Comparison of ENCODE assay signal across 8 mouse cellular contexts in the genomic region with DNA sequence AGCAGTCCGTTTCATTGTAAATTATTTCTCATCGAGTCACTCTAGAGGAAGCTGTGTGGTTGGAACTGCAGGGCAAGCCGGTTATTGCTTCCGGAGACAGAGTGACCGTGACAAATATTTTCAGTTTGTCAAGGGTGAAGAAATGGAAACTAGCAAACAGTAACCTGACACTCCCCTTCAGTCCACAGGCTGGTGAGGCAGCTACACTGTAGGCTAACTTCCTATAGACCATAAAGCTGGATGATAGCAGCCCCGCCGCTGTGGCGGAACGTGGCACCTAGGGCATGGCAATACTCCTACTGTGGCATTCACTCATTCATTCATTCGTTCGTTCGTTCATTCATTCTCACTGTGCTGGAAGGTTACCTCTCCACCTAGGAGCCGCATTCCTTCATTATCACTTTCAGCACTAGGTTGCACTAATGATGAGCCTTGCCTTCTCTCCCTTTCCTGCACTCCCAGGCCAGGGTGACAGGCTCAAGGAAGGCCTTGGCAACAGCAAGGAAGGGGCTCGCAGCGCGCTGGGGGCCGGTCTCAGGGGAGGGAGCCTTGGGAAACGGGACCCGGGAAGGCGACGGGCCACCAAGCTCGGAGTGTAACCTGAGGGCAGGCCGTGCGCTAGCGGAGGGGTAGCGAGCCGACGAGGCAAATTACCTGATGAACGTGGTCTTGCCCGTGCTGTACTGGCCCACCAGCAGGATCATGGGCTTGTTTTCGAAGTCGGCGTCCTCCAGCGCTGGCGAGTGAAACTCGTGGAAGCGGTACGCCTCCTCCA. TPM values are rescaled to one million over a fixed set of nuclear protein-coding genes. Genes with fewer than 3 reads are reported as not detected.
DNase-seq lines count a peak whose midpoint lies in the region; ATAC-seq and TF ChIP-seq lines count a peak whose summit lies in the region.

No protein-coding gene starts in this region.

- peak overlapping the region; percentile 8; the same call in 1 of the 2 replicates for H3K27ac ChIP-seq in cerebellum, adult 2 months (ENCODE audit: insufficient read depth, low read length)
- H3K27ac ChIP-seq in hindbrain, postnatal 0 days = peak overlapping the region; percentile 60; the same call in 1 of the 2 replicates
- peak overlapping the region; percentile 63 for H3K27ac ChIP-seq in lung, embryonic 14.5 days (ENCODE audit: low read depth)
- H3K27ac ChIP-seq in small intestine, adult 2 months (ENCODE audit: insufficient read depth, low read depth, low read length) = peak overlapping the region; percentile 77

- TF ChIP-seq CTCF in cerebellum, adult 2 months (IDR thresholded peaks at IDR 0.05; ENCODE audit: borderline replicate concordance, insufficient read depth, low read depth, low read length) = no peak
- TF ChIP-seq CTCF in hindbrain, postnatal 0 days (IDR thresholded peaks at IDR 0.05; ENCODE audit: low read depth) = 0 out of 2 replicates have a peak, but pooled peaks have one; percentile 6
- TF ChIP-seq CTCF in lung, embryonic 14.5 days (IDR thresholded peaks at IDR 0.05; ENCODE audit: low read depth) = no peak
- TF ChIP-seq CTCF in small intestine, adult 2 months (IDR thresholded peaks at IDR 0.05; ENCODE audit: extremely low read depth, insufficient read length, insufficient replicate concordance, low read depth, low read length) = no peak

- no peaks in the 10 kb centered on the region for H3K9me3 ChIP-seq in hindbrain, postnatal 0 days (ENCODE audit: low read length)
- H3K9me3 ChIP-seq in lung, embryonic 14.5 days (ENCODE audit: low read depth, low read length) = no peaks in the 10 kb centered on the region

- no peaks in the 10 kb centered on the region for H3K36me3 ChIP-seq in hindbrain, postnatal 0 days (ENCODE audit: insufficient read depth, low read length)
- H3K36me3 ChIP-seq in lung, embryonic 14.5 days (ENCODE audit: insufficient read depth) = no peaks in the 10 kb centered on the region
- H3K36me3 ChIP-seq in small intestine, adult 2 months (ENCODE audit: control insufficient read depth, insufficient read depth, low read length) = no peaks in the 10 kb centered on the region

- H3K4me1 ChIP-seq in cerebellum, adult 2 months (ENCODE audit: control insufficient read depth, insufficient read depth, low read length) = no peaks in the 10 kb centered on the region; the same call in 1 of the 2 replicates
- no peaks in the 10 kb centered on the region for H3K4me1 ChIP-seq in hindbrain, postnatal 0 days (ENCODE audit: insufficient read depth, low read length)
- H3K4me1 ChIP-seq in lung, embryonic 14.5 days (ENCODE audit: insufficient read depth) = no peaks in the 10 kb centered on the region
- no peaks in the 10 kb centered on the region for H3K4me1 ChIP-seq in small intestine, adult 2 months (ENCODE audit: control insufficient read depth, insufficient read depth, insufficient read length, low read length)

- no peaks in the 10 kb centered on the region for H3K27me3 ChIP-seq in cerebellum, adult 2 months (ENCODE audit: control insufficient read depth, insufficient read depth, low read length)
- H3K27me3 ChIP-seq in hindbrain, postnatal 0 days (ENCODE audit: insufficient read depth, low read length) = no peaks in the 10 kb centered on the region
- H3K27me3 ChIP-seq in lung, embryonic 14.5 days (ENCODE audit: insufficient read depth, low read length) = no peaks in the 10 kb centered on the region
- H3K27me3 ChIP-seq in small intestine, adult 2 months (ENCODE audit: control insufficient read depth, insufficient read depth, low read length) = no peaks in the 10 kb centered on the region

- H3K4me3 ChIP-seq in cerebellum, adult 2 months (replicated peaks; ENCODE audit: insufficient read depth, low read depth, low read length) = peak overlapping the region; percentile 88
- H3K4me3 ChIP-seq in hindbrain, postnatal 0 days (ENCODE audit: low read length) = peak overlapping the region; percentile 78
- H3K4me3 ChIP-seq in lung, embryonic 14.5 days (ENCODE audit: low read depth, low read length) = peak overlapping the region; percentile 75
- H3K4me3 ChIP-seq in small intestine, adult 2 months (ENCODE audit: low read depth, low read length) = peak overlapping the region; percentile 84

- peak in 1 of 2 experiments; percentile 19 for DNase-seq in cerebellum, adult 2 months
- DNase-seq in cerebellum, postnatal 14 days = no peak
- peak; percentile 49 for DNase-seq in A20 (ENCODE audit: low read depth, low spot score)
- peak; percentile 45 for DNase-seq in embryo, embryonic 11 days
- DNase-seq in hindbrain, postnatal 0 days (ENCODE audit: low spot score) = peak; percentile 3
- peak; percentile 66 for DNase-seq in lung, embryonic 14.5 days
- DNase-seq in right cerebral cortex, adult 2 months (ENCODE audit: low spot score in 2 of 2) = no peak

- no peak for TF ChIP-seq POLR2A in cerebellum, adult 2 months (IDR thresholded peaks at IDR 0.05; ENCODE audit: borderline replicate concordance, insufficient read depth, low read length)
- no peak for TF ChIP-seq POLR2A in small intestine, adult 2 months (IDR thresholded peaks at IDR 0.05; ENCODE audit: low read depth, low read length)

- ATAC-seq in hindbrain, postnatal 0 days = peak; percentile 8; the same call in 1 of the 2 replicates
- ATAC-seq in lung, embryonic 14.5 days (ENCODE audit: insufficient read depth) = peak; percentile 50

- WGBS in cerebellum, adult 2 months = 3% methylated on average over 38 of the region's 38 CpGs
- WGBS in hindbrain, postnatal 0 days = 4% methylated on average over 38 of the region's 38 CpGs
- 2% methylated on average over 38 of the region's 38 CpGs for WGBS in lung, embryonic 14.5 days
- WGBS in small intestine, adult 2 months = under 1% methylated on average over 38 of the region's 38 CpGs

- H3K4me2 ChIP-seq in hindbrain, postnatal 0 days (ENCODE audit: low read depth, low read length) = peak overlapping the region; percentile 97
- H3K4me2 ChIP-seq in lung, embryonic 14.5 days = peak overlapping the region; percentile 100

- peak overlapping the region; percentile 63 for H3K9ac ChIP-seq in hindbrain, postnatal 0 days (replicated peaks; ENCODE audit: low read length)
- peak overlapping the region; percentile 74 for H3K9ac ChIP-seq in lung, embryonic 14.5 days

RNA-seq across cellular contexts. Expression of gene Ehd4, which starts 0.6 kb away (rescaled TPM):
- polyA plus RNA-seq in cerebellum, adult 2 months (2012; rRNA removed) = 13.2 and 14.3 TPM in 2 replicates
- total RNA-seq in hindbrain, postnatal 0 days (2014; rRNA removed) = 6.3 and 7.1 TPM in 2 replicates
- polyA plus RNA-seq in hindbrain, postnatal 0 days (2015; fragmentation: Nextera tagmentation; extraction: Ambion mirVana) = 24.6 and 25.2 TPM in 2 replicates
- 60.7 and 62.9 TPM in 2 replicates for polyA plus RNA-seq in lung, embryonic 14.5 days (2014; fragmentation: Nextera tagmentation; extraction: Ambion mirVana)
- 19.6 and 30.7 TPM in 2 replicates for polyA plus RNA-seq in small intestine, adult 2 months (2012; rRNA removed)

Comparison
In these comparisons a context has a peak if more than half of its experiments do, and no peak if none do; other contexts are left out.
1. DNase-seq: peak in A20 (single experiment), embryo, embryonic 11 days (single experiment), hindbrain, postnatal 0 days (single experiment) and lung, embryonic 14.5 days (single experiment); none in cerebellum, postnatal 14 days (0 of 2) and right cerebral cortex, adult 2 months (0 of 2).
2. H3K27ac ChIP-seq: peak in every context shown above with its lines; median percentile 77 in small intestine, adult 2 months; 63 in lung, embryonic 14.5 days; 60 in hindbrain, postnatal 0 days; 8 in cerebellum, adult 2 months.
3. Peak in every context shown above with its lines, with median percentiles within 50 percentile points of each other: H3K4me3 ChIP-seq.